Mouse (Mus musculus) testis, adult 2 months (tissue): ENCODE results near the gene Ugt1a6a. TPM values are rescaled to one million over a fixed set of nuclear protein-coding genes. Genes with fewer than 3 reads are reported as not detected.

Experiments
- H3K27ac ChIP-seq: fragments of 200-500 bp; 2 replicates; pipeline ENCODE4 v1.5.1; 2012; ENCODE audit warnings: low read depth, low read length; ENCODE audit not compliant: control insufficient read depth, insufficient read depth
- H3K27me3 ChIP-seq: fragments of 200-500 bp; 2 replicates; pipeline ENCODE4 v1.6.1; 2012; ENCODE audit warnings: mild to moderate bottlenecking, low read length, moderate library complexity; ENCODE audit not compliant: control insufficient read depth, insufficient read depth
- H3K36me3 ChIP-seq: fragments of 200-500 bp; 2 replicates; pipeline ENCODE4 v1.6.1; 2012; ENCODE audit warnings: mild to moderate bottlenecking, low read length; ENCODE audit not compliant: control insufficient read depth, insufficient read depth
- H3K4me1 ChIP-seq: fragments of 200-500 bp; 2 replicates; pipeline ENCODE4 v1.6.1; 2012; ENCODE audit warnings: low read length; ENCODE audit not compliant: control insufficient read depth, insufficient read depth
- H3K4me3 ChIP-seq: fragments of 200-500 bp; 2 replicates; pipeline ENCODE4 v1.5.1; 2012; ENCODE audit warnings: low read depth, mild to moderate bottlenecking, low read length, moderate library complexity, mixed read lengths; ENCODE audit not compliant: control insufficient read depth
- CTCF ChIP-seq: fragments of 200-500 bp; IDR thresholded peaks from 2 replicates; pipeline ENCODE4 v1.5.1; 2012; ENCODE audit warnings: low read depth, mild to moderate bottlenecking, inconsistent platforms, low read length, moderate library complexity; ENCODE audit not compliant: control insufficient read depth, insufficient read depth, insufficient replicate concordance
- POLR2A ChIP-seq: fragments of 200-500 bp; IDR thresholded peaks from 2 replicates; pipeline ENCODE4 v1.6.1; 2012; ENCODE audit warnings: low read depth, mild to moderate bottlenecking, inconsistent platforms, low read length, moderate library complexity; ENCODE audit not compliant: control insufficient read depth
- polyA plus RNA-seq: library from polyadenylated mRNA; depleted of rRNA; stranded (reverse); fragments of >200 nt; gene quantifications from 2 replicates; pipeline ENCODE4 v1.2.3, GENCODE M21; 2012

Ugt1a6a gene
- polyA plus RNA-seq, 1 experiment: 26.9 TPM

DNA sequence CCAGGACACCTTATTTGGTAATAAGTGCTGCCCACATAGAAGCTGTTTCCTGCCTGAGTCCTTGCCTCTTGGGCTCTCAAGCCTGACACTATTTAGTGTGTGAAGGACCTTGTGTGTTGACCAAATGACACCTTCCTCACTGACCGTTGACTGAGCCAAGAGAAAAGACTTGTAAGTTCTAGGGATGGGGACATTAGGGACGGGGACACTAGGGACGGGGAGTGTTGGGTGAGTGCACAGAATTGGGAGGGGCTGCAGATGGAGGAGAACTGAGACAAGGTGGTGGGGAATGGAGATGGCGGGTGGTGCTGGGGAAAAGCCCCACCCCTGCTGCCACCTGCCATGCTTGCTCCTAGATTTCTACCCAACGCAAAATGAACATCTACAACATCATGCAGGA lies 95.4 kb downstream of the Ugt1a6a start:
- H3K27ac ChIP-seq: no peak overlapping the region

DNA sequence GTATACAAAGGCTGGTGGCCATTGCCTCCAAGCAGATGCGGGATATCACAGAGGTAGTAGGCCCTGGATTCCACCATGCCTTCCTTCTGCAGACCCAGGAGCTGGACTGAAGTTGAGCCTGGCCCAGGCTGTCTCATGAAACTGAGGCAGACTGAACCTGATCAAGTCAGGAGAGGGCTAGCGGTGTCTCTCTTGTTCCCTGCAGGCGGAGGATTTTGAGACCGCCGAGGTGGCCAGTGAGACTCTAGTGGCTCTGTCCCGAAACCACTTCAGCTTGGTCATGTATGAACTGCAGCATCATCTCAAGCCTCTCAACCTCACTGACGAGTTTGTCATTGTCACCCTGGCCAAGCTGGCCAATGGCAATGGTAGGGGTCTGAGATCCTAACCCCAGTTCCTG lies 95.8 kb downstream of the Ugt1a6a start:
- TF ChIP-seq CTCF (no peak), POLR2A (no peak)
- Histone ChIP-seq H3K4me3 (no peak overlapping the region), H3K27me3 (no peaks in the 10 kb centered on the region), H3K27ac (no peak overlapping the region), H3K36me3 (no peaks in the 10 kb centered on the region; the same call in 1 of the 2 replicates), H3K4me1 (peaks cover 2% of the 10 kb centered on the region; the same call in 1 of the 2 replicates)

More for the DNA sequence above, 95.4 kb downstream of the Ugt1a6a start:
- Histone ChIP-seq H3K36me3 (no peaks in the 10 kb centered on the region; the same call in 1 of the 2 replicates), H3K4me3 (no peak overlapping the region), H3K4me1 (peaks cover 2% of the 10 kb centered on the region; the same call in 1 of the 2 replicates), H3K27me3 (no peaks in the 10 kb centered on the region)
- TF ChIP-seq CTCF: no peak
- no peak for TF ChIP-seq POLR2A

DNA sequence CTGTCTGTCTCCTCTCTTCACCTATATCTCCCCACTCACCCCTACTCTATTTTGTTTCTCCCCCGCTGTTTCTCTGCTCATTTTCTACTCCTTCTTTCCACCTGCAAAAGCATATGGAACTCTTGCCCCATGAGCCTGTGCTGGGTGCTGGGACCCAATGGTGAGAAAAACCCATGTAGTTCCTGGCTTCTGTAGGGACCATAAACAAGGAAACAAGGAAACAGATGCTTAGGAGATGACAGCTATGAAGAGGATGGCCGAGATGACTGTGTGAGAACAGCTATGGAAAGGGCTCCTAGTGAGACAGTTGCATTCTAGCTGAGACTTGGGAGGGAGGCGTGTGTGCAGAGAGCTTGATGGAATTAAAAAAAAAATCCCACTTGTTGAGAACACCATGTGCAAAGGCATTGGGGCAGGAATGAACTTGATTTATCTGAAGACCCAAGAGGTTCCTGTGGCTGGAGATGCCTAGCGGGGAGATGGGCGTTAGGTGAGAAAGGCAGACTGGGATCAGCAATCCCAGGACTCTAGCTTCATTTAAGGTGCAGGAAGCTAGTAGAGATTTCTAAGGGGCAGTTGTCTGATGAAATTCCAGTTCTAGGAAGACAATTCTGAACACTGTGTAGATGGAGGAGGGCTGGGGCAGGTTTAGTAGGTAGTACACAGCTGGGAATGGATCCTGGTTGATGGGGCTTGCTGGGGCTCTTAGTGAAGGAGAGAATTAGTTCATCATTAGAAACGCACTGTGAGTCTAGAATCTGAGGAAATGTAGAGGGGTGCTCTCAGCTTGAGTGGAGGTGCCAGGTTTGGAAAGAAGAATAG lies 96.6 kb downstream of the Ugt1a6a start:
- Histone ChIP-seq H3K4me1 (peaks cover 2% of the 10 kb centered on the region; the same call in 1 of the 2 replicates), H3K27me3 (no peaks in the 10 kb centered on the region), H3K36me3 (no peaks in the 10 kb centered on the region; the same call in 1 of the 2 replicates), H3K4me3 (no peak overlapping the region), H3K27ac (no peak overlapping the region)
- no peak for TF ChIP-seq CTCF
- TF ChIP-seq POLR2A: no peak

DNA sequence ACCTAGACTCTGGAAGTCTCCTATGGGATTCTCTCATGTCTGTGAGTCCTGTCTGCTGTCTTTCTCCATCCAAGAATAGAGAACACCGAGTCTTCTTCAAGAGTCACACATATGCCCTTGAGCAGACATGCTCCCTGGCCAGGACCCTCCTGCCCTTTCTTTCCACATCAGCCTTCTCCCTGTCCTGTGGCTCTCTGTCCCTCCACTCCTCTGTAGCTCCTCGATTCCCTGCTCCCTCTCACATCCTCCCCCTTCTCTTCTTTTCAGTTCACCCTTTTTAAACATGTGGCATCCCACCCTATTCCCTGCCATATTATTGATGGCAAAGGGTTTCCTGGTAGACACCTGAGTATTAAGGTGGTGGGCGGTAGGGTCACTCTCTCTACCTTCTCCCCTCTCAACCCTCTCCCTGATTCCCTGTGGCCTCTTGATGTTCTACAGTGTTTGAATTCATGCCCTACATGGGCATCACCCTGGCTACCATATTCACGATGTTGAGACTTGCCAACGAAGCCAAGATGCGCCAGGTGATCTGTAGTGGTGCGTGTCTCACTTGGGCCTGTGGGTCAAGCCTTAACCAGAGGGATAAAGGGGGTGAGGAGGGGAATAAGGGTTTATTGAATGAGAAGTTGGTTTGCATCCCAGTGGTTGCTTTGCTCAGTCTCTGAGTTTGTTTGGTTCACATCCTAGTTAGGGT lies 97.3 kb downstream of the Ugt1a6a start:
- H3K4me1 ChIP-seq: no peaks in the 10 kb centered on the region; the same call in 1 of the 2 replicates
- no peak overlapping the region for H3K4me3 ChIP-seq
- TF ChIP-seq POLR2A (no peak), CTCF (no peak)
- no peak overlapping the region for H3K27ac ChIP-seq
- no peaks in the 10 kb centered on the region; the same call in 1 of the 2 replicates for H3K36me3 ChIP-seq
- no peaks in the 10 kb centered on the region for H3K27me3 ChIP-seq

DNA sequence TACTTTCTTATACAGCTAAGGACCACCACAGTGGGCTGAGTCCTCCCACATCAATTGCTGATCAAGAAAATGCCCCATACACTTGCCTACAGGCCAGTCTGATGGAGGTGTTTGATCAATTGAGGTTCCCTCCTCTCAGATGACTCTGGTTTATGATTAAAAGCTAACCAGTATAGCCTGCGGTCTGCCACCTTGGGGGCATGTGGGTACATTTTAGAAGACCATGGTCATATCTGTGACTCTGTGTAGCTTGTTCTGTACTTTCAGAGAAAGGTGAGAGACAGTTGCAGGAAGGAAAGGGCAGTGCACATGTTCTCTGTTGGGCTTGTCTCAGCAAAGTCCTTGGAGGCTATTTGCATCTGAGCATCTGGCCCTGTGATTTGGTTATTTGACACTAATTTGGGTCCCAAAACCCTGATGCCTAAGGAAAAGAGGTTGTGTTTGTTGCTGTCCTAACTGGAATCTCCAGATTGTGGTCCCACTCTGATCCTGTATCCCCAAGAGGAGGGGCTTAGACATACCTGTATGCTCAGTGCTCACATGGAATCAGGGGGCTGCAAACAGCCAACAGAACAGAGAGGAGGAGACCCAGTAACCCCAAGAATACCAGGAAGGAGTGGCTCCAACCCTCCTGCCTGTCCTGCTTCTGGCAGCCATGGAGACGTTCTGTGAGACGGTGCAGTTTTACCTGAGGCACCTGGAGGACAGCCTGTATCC lies 98.2 kb downstream of the Ugt1a6a start:
- Histone ChIP-seq H3K27me3 (no peaks in the 10 kb centered on the region), H3K4me1 (no peaks in the 10 kb centered on the region), H3K36me3 (no peaks in the 10 kb centered on the region; the same call in 1 of the 2 replicates), H3K27ac (no peak overlapping the region), H3K4me3 (no peak overlapping the region)
- TF ChIP-seq CTCF: no peak
- no peak for TF ChIP-seq POLR2A

DNA sequence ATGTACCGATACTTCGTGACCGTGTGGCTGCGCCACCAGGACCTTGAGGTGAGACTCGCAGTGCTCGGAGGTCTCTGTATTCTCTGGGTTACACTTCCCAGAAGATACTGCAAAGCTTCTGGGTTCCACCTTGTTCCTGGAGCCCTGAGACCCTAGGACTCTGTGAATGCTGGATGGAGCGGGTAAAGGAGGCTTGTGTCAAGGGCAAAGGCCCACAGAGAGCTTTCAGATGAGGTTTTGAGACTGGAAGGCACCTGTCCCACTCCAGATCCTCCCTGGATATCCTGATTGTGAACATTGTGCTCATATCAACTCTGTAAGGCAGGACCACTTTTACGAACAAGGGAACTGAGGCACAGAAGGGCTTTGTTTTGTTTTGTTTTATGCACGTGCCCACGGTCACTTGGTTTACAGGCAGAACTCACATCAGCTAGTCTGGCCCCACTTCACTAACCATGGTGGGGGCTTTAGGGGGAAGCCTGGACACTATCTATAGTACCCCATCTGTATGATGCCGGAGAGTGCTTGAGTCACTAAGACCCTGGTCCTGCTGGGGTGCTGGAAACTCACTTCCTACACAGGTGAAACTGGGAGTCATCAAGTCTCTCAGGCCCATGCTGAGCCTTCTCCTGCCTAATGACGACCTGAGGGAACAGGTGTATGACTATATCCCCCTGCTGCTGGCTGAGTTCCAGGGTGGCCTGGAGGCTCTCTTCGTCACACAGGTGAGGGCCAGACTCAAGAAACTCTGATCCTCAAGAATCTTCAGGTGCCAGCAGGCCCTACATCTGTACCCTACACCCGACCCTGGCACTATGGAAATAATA lies 99.0 kb downstream of the Ugt1a6a start:
- TF ChIP-seq POLR2A: no peak
- TF ChIP-seq CTCF: no peak
- no peak overlapping the region for H3K27ac ChIP-seq
- H3K27me3 ChIP-seq: no peaks in the 10 kb centered on the region
- H3K4me1 ChIP-seq: no peaks in the 10 kb centered on the region
- H3K36me3 ChIP-seq: no peaks in the 10 kb centered on the region; the same call in 1 of the 2 replicates
- H3K4me3 ChIP-seq: no peak overlapping the region

DNA sequence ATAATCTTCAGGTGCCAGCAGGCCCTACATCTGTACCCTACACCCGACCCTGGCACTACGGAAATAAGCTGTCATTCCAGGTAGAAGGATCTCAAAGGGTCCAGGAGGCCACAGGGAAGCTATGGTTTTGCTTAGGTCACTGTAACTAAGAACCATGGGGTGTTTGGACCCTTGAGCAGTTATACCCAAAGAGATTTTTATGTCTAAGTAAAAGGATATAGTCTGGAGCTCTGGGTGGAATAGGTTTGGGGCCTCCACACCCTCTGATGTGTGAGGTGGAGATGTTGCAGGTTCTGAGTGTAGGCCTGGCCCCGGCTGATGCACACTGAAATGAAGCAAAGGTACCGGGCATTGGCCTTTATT lies 99.6 kb downstream of the Ugt1a6a start:
- no peak for TF ChIP-seq CTCF
- no peaks in the 10 kb centered on the region for H3K4me1 ChIP-seq
- H3K36me3 ChIP-seq: no peaks in the 10 kb centered on the region
- no peaks in the 10 kb centered on the region for H3K27me3 ChIP-seq
- no peak overlapping the region for H3K27ac ChIP-seq
- H3K4me3 ChIP-seq: no peak overlapping the region
